Mouse (Mus musculus) midbrain, postnatal 0 days (tissue): ENCODE data around the gene Ap1s2. TPM values are rescaled to one million over a fixed set of nuclear protein-coding genes. Genes with fewer than 3 reads are reported as not detected.

ENCODE experiments used
- ATAC-seq: fragments of 200-750 bp; cut with Nextera tagmentation; 2 replicates; pipeline ENCODE4 v1.8.0; 2017; ENCODE audit warnings: moderate number of reproducible peaks, mild to moderate bottlenecking, moderate TSS enrichment, moderate library complexity; ENCODE audit not compliant: low FRiP score
- DNase-seq: peaks from one replicate; pipeline ENCODE4 v3.0.0-alpha.2; 2015; ENCODE audit warnings: low spot score
- H3K27ac ChIP-seq: fragments of 300-500 bp; sonication (generic); 2 replicates; pipeline ENCODE4 v1.5.1; 2014; ENCODE audit warnings: low read depth, mild to moderate bottlenecking, low read length, mixed read lengths
- H3K27me3 ChIP-seq: fragments of 300-500 bp; sonication (generic); 2 replicates; pipeline ENCODE4 v1.6.1; 2014; ENCODE audit warnings: low read length, control low read depth, mixed read lengths; ENCODE audit not compliant: insufficient read depth
- H3K36me3 ChIP-seq: fragments of 300-500 bp; sonication (generic); 2 replicates; pipeline ENCODE4 v1.6.1; 2014; ENCODE audit warnings: low read length, control low read depth, mixed read lengths; ENCODE audit not compliant: insufficient read depth
- H3K4me1 ChIP-seq: fragments of 300-500 bp; sonication (generic); 2 replicates; pipeline ENCODE4 v1.6.1; 2014; ENCODE audit warnings: mild to moderate bottlenecking, control low read depth, antibody characterized with exemption, low read length, mixed read lengths; ENCODE audit not compliant: insufficient read depth
- H3K4me2 ChIP-seq: fragments of 300-500 bp; sonication (generic); 2 replicates; pipeline ENCODE4 v1.6.1; 2014; ENCODE audit warnings: low read depth, mild to moderate bottlenecking, low read length, mixed read lengths; ENCODE audit not compliant: poor library complexity, severe bottlenecking
- H3K4me3 ChIP-seq: fragments of 300-500 bp; sonication (generic); 2 replicates; pipeline ENCODE4 v1.5.1; 2014; ENCODE audit warnings: low read depth, mild to moderate bottlenecking, low read length, moderate library complexity
- H3K9ac ChIP-seq: fragments of 300-500 bp; sonication (generic); replicated peaks from 2 replicates; pipeline ENCODE4 v1.6.1; 2014; ENCODE audit warnings: mild to moderate bottlenecking, low read length, moderate library complexity, mixed read lengths; ENCODE audit not compliant: poor library complexity, severe bottlenecking
- H3K9me3 ChIP-seq: fragments of 300-500 bp; sonication (generic); 2 replicates; pipeline ENCODE4 v1.6.1; 2016; ENCODE audit warnings: low read length, control low read depth
- CTCF ChIP-seq: IDR thresholded peaks from 2 replicates; pipeline ENCODE4 v1.5.1; 2016; ENCODE audit warnings: antibody characterized with exemption, mild to moderate bottlenecking
- WGBS: fragments of 180-500 bp; shearing (Covaris S2); extraction: QIAGEN DNeasy Blood & Tissue Kit; methylation state at CpG from one replicate; pipeline ENCODE4 v1.1.7; 2014; 5-methylcytosine and 5-hydroxymethylcytosine counted together
- polyA plus RNA-seq: library from polyadenylated mRNA; unstranded; fragments of >200 nt; fragmentation: Nextera tagmentation; extraction: Ambion mirVana; gene quantifications from 2 replicates; pipeline ENCODE4 v1.2.1, GENCODE M21; 2015
- total RNA-seq: library from RNA; depleted of rRNA; stranded (reverse); fragments of >200 nt; gene quantifications from 2 replicates; pipeline ENCODE4 v1.2.3, GENCODE M21; 2014; rRNA removed

Gene Ap1s2
- 61.8 and 73.7 TPM in 2 replicates for total RNA-seq
- polyA plus RNA-seq, result 113 and 130 TPM in 2 replicates

GRCm38 (mm10) chrX:163908337-163909250 is at the start of gene Ap1s2:
Gene Ap1s2 (plus strand): TSS chrX:163909017.
- Histone ChIP-seq H3K4me2 (peak within 1 kb of the TSS; percentile 48), H3K27me3 (no peaks in the 10 kb centered on the region), H3K4me3 (peak within 1 kb of the TSS; percentile 58), H3K9ac (peak within 1 kb of the TSS; percentile 54), H3K4me1 (no peaks in the 10 kb centered on the region), H3K36me3 (no peaks in the 10 kb centered on the region), H3K9me3 (no peaks in the 10 kb centered on the region), H3K27ac (peak within 1 kb of the TSS; percentile 77)
- TF ChIP-seq CTCF, result peak; percentile 63
- 21% methylated on average over 57 of the region's 80 CpGs for WGBS
- ATAC-seq (peak; percentile 99), DNase-seq (peak; percentile 95)

- H3K4me3 ChIP-seq, result no peak overlapping the region
- DNase-seq (no peak), ATAC-seq (no peak)
- no peaks in the 10 kb centered on the region for H3K36me3 ChIP-seq
- no peak overlapping the region for H3K27ac ChIP-seq
- no peak for TF ChIP-seq CTCF
- H3K9me3 ChIP-seq, result no peaks in the 10 kb centered on the region
- peaks cover 3% of the 10 kb centered on the region; the same call in 1 of the 2 replicates for H3K4me1 ChIP-seq
- no peak overlapping the region for H3K4me2 ChIP-seq
- 50% methylated on average over 5 of the region's 5 CpGs for WGBS
- H3K27me3 ChIP-seq, result no peaks in the 10 kb centered on the region
- no peak overlapping the region for H3K9ac ChIP-seq
Observed at GRCm38 (mm10) chrX:163867711-163868379, 41.0 kb upstream of the Ap1s2 start.

GRCm38 (mm10) chrX:163868659-163869278 is 40.0 kb upstream of the Ap1s2 start:
- Histone ChIP-seq H3K9ac (no peak overlapping the region), H3K9me3 (no peaks in the 10 kb centered on the region), H3K4me3 (no peak overlapping the region), H3K27ac (no peak overlapping the region), H3K36me3 (no peaks in the 10 kb centered on the region), H3K27me3 (no peaks in the 10 kb centered on the region), H3K4me1 (peaks cover 3% of the 10 kb centered on the region; the same call in 1 of the 2 replicates), H3K4me2 (no peak overlapping the region)
- DNase-seq (no peak), ATAC-seq (no peak)
- WGBS, result 80% methylated on average over 11 of the region's 11 CpGs
- TF ChIP-seq CTCF, result no peak

- H3K27ac ChIP-seq, result no peak overlapping the region
- no peak overlapping the region for H3K4me3 ChIP-seq
- H3K27me3 ChIP-seq, result no peaks in the 10 kb centered on the region
- no peak overlapping the region for H3K4me2 ChIP-seq
- DNase-seq, result no peak
- no peaks in the 10 kb centered on the region for H3K4me1 ChIP-seq
- no peak overlapping the region for H3K9ac ChIP-seq
- WGBS, result 79% methylated on average over 3 of the region's 3 CpGs
- no peaks in the 10 kb centered on the region for H3K36me3 ChIP-seq
- TF ChIP-seq CTCF, result no peak
- no peak for ATAC-seq
- no peaks in the 10 kb centered on the region for H3K9me3 ChIP-seq
Observed at GRCm38 (mm10) chrX:163875932-163876331, 32.9 kb upstream of the Ap1s2 start.

- Histone ChIP-seq H3K9ac (no peak overlapping the region), H3K9me3 (no peaks in the 10 kb centered on the region), H3K4me1 (no peaks in the 10 kb centered on the region), H3K27me3 (no peaks in the 10 kb centered on the region), H3K27ac (no peak overlapping the region), H3K36me3 (no peaks in the 10 kb centered on the region), H3K4me3 (no peak overlapping the region), H3K4me2 (no peak overlapping the region)
- no peak for DNase-seq
- no peak for TF ChIP-seq CTCF
- 59% methylated on average over 4 of the region's 4 CpGs for WGBS
- ATAC-seq, result no peak
Observed at GRCm38 (mm10) chrX:163876636-163877035, 32.2 kb upstream of the Ap1s2 start.
